Mouse (Mus musculus): ENCODE data around the gene Irx4. TPM values are rescaled to one million over a fixed set of nuclear protein-coding genes. Genes with fewer than 3 reads are reported as not detected.

The Irx4 gene
- polyA plus RNA-seq, 1 experiment from 2014 or later = 0.80 TPM

DNA sequence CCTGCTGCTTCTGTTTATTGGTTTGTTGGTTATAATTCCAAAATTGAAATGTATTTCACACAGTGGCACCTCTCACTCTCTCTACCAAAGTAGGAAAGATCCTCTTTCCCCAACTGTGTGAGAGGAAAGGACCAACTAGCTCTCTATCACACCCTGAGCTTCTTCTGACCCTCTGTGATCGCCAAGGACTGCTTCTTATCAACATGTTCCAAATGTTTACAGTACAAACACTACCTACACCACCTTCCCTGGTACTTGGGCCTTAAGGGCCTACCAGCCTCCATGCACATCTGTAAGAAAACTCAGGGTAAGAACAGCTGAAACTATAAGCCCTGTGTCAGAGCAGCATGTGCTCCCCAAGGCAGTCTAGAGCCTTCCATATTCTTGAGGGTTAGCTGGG lies 17.5 kb downstream of the Irx4 start:
- H3K4me1 ChIP-seq (ENCODE audit: control insufficient read depth, insufficient read depth, low read length) = no peaks in the 10 kb centered on the region
- no peak overlapping the region for H3K9ac ChIP-seq (replicated peaks; ENCODE audit: low read depth, low read length)
- H3K9me3 ChIP-seq (ENCODE audit: control insufficient read depth, low read length) = no peaks in the 10 kb centered on the region
- 86% methylated on average over 1 of the region's 1 CpGs for WGBS
- H3K4me2 ChIP-seq (ENCODE audit: low read depth, low read length) = no peak overlapping the region
- H3K27me3 ChIP-seq (ENCODE audit: control insufficient read depth, insufficient read depth, low read length) = peaks cover 16% of the 10 kb centered on the region
- H3K36me3 ChIP-seq (ENCODE audit: control insufficient read depth, insufficient read depth, low read length) = no peaks in the 10 kb centered on the region
- no peak for ATAC-seq (ENCODE audit: low read depth)
- no peak overlapping the region for H3K4me3 ChIP-seq (ENCODE audit: low read depth, low read length)
- no peak overlapping the region for H3K27ac ChIP-seq (ENCODE audit: low read depth, low read length)

DNA sequence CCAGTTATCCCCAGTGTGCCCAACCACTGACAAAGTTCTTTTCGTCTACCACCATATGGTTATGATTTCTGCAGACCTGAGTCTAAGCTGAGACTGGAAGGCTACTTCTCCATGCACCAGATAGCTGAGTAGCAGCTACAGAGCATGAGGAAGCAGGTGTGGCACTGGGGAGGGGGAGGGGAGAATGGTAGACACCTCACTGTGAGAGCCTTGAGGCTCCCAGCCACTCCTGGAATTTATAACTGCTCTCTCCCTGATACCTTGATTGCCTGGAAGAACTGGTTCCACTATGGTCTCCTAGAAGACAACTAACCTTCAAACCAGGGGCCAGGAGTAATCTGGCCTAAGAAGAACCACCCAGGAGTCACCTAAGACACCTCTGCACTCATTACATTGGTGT lies 18.9 kb downstream of the Irx4 start:
- 88% methylated on average over 1 of the region's 1 CpGs for WGBS
- H3K4me1 ChIP-seq (ENCODE audit: control insufficient read depth, insufficient read depth, low read length) = no peaks in the 10 kb centered on the region
- no peak overlapping the region for H3K4me2 ChIP-seq (ENCODE audit: low read depth, low read length)
- no peaks in the 10 kb centered on the region for H3K9me3 ChIP-seq (ENCODE audit: control insufficient read depth, low read length)
- H3K36me3 ChIP-seq (ENCODE audit: control insufficient read depth, insufficient read depth, low read length) = no peaks in the 10 kb centered on the region
- no peak overlapping the region for H3K27ac ChIP-seq (ENCODE audit: low read depth, low read length)
- H3K4me3 ChIP-seq (ENCODE audit: low read depth, low read length) = no peak overlapping the region
- H3K9ac ChIP-seq (replicated peaks; ENCODE audit: low read depth, low read length) = no peak overlapping the region
- H3K27me3 ChIP-seq (ENCODE audit: control insufficient read depth, insufficient read depth, low read length) = peaks cover 3% of the 10 kb centered on the region
- no peak for ATAC-seq (ENCODE audit: low read depth)

DNA sequence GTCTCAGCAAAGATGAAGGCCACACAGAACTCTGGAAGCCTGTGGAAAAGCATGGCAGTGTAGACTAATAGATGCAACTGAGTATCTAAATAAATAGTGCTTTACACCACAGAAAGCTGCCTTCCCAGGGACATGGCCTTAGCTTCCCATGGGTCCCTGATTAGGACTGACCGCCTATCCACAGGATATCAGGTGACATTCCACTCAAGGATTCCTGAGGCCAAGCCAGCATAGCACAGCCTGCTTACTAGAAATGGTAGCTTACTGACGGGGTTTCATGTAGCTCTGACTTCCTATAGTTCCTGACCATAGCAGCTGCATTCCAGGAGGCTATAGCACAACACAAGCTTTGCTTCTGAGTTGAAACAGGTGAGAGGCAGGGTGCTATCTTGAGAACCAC lies 22.1 kb downstream of the Irx4 start:
- Histone ChIP-seq H3K4me1 (ENCODE audit: control insufficient read depth, insufficient read depth, low read length) (no peaks in the 10 kb centered on the region), H3K4me2 (ENCODE audit: low read depth, low read length) (no peak overlapping the region), H3K27me3 (ENCODE audit: control insufficient read depth, insufficient read depth, low read length) (no peaks in the 10 kb centered on the region), H3K4me3 (ENCODE audit: low read depth, low read length) (no peak overlapping the region), H3K36me3 (ENCODE audit: control insufficient read depth, insufficient read depth, low read length) (no peaks in the 10 kb centered on the region), H3K9ac (replicated peaks; ENCODE audit: low read depth, low read length) (no peak overlapping the region), H3K9me3 (ENCODE audit: control insufficient read depth, low read length) (no peaks in the 10 kb centered on the region), H3K27ac (ENCODE audit: low read depth, low read length) (no peak overlapping the region)
- no peak for ATAC-seq (ENCODE audit: low read depth)
- 79% methylated on average over 2 of the region's 2 CpGs for WGBS

DNA sequence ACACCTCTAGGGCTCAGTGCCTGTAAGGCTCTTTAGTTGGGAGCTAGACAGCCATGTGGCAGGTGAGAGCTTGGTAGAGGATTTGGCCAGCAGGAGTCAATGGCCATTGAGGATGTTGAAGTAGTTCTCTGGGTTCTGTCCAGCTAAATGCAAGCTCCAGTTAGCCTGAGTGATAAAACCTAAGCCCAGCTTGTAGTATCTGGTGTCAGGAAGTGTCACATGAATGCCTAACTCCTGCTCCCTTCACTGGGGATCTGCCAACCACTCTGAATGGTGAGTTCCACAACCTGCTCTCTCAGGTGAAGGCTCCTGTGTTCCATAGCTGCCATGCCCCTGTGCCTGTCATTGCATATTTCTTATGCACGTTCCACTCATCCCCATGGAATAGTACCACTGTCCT lies 23.3 kb downstream of the Irx4 start:
- H3K4me3 ChIP-seq (ENCODE audit: low read depth, low read length) = no peak overlapping the region
- no peak for ATAC-seq (ENCODE audit: low read depth)
- H3K27ac ChIP-seq (ENCODE audit: low read depth, low read length) = no peak overlapping the region
- no peaks in the 10 kb centered on the region for H3K36me3 ChIP-seq (ENCODE audit: control insufficient read depth, insufficient read depth, low read length)
- no peaks in the 10 kb centered on the region for H3K9me3 ChIP-seq (ENCODE audit: control insufficient read depth, low read length)
- no peaks in the 10 kb centered on the region for H3K27me3 ChIP-seq (ENCODE audit: control insufficient read depth, insufficient read depth, low read length)
- H3K4me1 ChIP-seq (ENCODE audit: control insufficient read depth, insufficient read depth, low read length) = no peaks in the 10 kb centered on the region
- H3K9ac ChIP-seq (replicated peaks; ENCODE audit: low read depth, low read length) = no peak overlapping the region
- WGBS = 97% methylated on average over 1 of the region's 1 CpGs
- H3K4me2 ChIP-seq (ENCODE audit: low read depth, low read length) = no peak overlapping the region

DNA sequence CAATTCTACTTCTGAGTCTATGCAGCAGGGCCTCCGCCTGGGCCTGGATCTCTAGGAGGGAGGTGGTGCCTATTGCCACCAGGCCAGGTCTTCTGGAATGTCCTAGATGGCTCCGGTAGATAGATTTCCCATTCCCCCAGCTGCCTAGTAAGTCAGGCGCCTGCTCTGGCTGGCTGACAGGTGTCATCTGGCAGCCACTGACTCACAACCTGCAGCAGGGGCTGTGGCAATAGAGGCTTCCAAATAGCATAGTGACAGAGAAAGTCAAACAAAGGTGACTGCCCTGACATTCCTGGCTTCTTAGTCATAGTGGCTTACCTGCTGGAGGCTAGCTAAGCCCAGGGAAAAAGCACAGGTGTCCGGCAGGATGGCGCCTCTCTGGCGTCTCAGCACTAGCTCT lies 29.9 kb downstream of the Irx4 start:
- no peaks in the 10 kb centered on the region for H3K27me3 ChIP-seq (ENCODE audit: control insufficient read depth, insufficient read depth, low read length)
- no peaks in the 10 kb centered on the region for H3K4me1 ChIP-seq (ENCODE audit: control insufficient read depth, insufficient read depth, low read length)
- ATAC-seq (ENCODE audit: low read depth) = no peak
- 94% methylated on average over 6 of the region's 6 CpGs for WGBS
- no peak overlapping the region for H3K9ac ChIP-seq (replicated peaks; ENCODE audit: low read depth, low read length)
- H3K27ac ChIP-seq (ENCODE audit: low read depth, low read length) = no peak overlapping the region
- no peak overlapping the region for H3K4me3 ChIP-seq (ENCODE audit: low read depth, low read length)
- H3K4me2 ChIP-seq (ENCODE audit: low read depth, low read length) = no peak overlapping the region
- H3K36me3 ChIP-seq (ENCODE audit: control insufficient read depth, insufficient read depth, low read length) = no peaks in the 10 kb centered on the region
- no peaks in the 10 kb centered on the region for H3K9me3 ChIP-seq (ENCODE audit: control insufficient read depth, low read length)

DNA sequence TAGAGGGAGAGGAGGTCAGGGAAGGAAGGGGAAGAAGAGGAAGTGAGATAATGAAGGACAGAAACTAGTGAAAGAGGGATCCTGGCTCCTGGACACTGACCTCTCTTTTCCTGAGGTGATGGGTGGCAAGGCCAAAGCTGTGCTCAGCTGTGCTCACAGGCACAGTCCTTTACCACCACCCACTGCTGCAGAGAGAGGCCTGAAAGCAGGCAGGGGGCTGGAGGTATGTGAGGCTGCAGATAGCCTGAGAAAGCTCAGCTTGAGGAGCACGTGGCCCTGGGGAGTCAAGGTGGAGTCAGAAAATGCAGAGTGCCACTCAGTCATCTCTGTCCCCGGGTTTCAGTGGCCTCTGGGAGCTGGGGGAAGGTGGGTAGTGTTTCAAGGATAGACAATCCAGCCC lies 30.8 kb downstream of the Irx4 start:
- no peak overlapping the region for H3K27ac ChIP-seq (ENCODE audit: low read depth, low read length)
- H3K27me3 ChIP-seq (ENCODE audit: control insufficient read depth, insufficient read depth, low read length) = no peaks in the 10 kb centered on the region
- no peak overlapping the region for H3K4me2 ChIP-seq (ENCODE audit: low read depth, low read length)
- no peaks in the 10 kb centered on the region for H3K4me1 ChIP-seq (ENCODE audit: control insufficient read depth, insufficient read depth, low read length)
- WGBS = 37% methylated on average over 2 of the region's 2 CpGs
- H3K4me3 ChIP-seq (ENCODE audit: low read depth, low read length) = no peak overlapping the region
- H3K36me3 ChIP-seq (ENCODE audit: control insufficient read depth, insufficient read depth, low read length) = no peaks in the 10 kb centered on the region
- no peak for ATAC-seq (ENCODE audit: low read depth)
- no peak overlapping the region for H3K9ac ChIP-seq (replicated peaks; ENCODE audit: low read depth, low read length)
- H3K9me3 ChIP-seq (ENCODE audit: control insufficient read depth, low read length) = no peaks in the 10 kb centered on the region

DNA sequence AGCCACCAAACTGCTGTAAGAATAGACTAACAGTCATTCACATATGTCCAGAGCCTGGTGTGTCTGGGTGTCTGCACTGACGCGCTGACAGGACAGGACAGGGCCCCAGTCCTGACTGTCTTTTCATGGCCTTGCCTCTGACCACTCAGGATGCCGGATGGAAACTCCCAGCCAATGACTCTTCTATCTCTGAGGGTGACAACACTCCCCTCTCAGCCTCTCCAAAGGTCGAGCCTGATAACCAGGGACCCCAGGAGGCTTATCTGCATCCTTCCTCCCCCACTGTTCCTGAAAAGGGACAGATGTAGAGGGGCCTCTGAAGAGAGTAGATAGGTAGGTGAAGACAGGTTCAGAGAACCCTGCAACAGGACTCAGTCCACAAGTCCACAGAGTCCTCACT lies 38.4 kb downstream of the Irx4 start:
- 79% methylated on average over 4 of the region's 4 CpGs for WGBS
- no peaks in the 10 kb centered on the region for H3K4me1 ChIP-seq (ENCODE audit: control insufficient read depth, insufficient read depth, low read length)
- H3K9ac ChIP-seq (replicated peaks; ENCODE audit: low read depth, low read length) = no peak overlapping the region
- H3K4me3 ChIP-seq (ENCODE audit: low read depth, low read length) = no peak overlapping the region
- ATAC-seq (ENCODE audit: low read depth) = no peak
- no peak overlapping the region for H3K27ac ChIP-seq (ENCODE audit: low read depth, low read length)
- H3K9me3 ChIP-seq (ENCODE audit: control insufficient read depth, low read length) = no peaks in the 10 kb centered on the region
- H3K36me3 ChIP-seq (ENCODE audit: control insufficient read depth, insufficient read depth, low read length) = no peaks in the 10 kb centered on the region
- H3K27me3 ChIP-seq (ENCODE audit: control insufficient read depth, insufficient read depth, low read length) = no peaks in the 10 kb centered on the region
- H3K4me2 ChIP-seq (ENCODE audit: low read depth, low read length) = no peak overlapping the region

DNA sequence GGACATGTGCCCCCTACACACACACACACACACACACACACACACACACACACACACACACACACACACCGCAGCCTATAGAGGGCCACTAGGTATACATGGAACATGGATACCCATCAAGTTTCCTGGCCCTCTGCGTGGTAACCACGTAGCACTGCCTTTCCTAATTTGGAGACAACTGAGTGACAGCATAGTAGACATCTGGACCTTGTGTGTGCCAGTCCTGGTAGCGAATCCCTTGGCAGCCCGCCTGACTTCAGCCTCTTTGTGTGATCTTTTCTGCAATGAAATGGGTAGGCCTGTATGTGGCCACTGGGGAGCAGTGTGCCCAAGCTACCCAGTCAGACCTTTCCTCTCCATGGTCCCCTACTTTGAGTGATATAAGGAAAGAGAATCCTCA lies 39.0 kb downstream of the Irx4 start:
- WGBS = 92% methylated on average over 5 of the region's 5 CpGs
- H3K4me3 ChIP-seq (ENCODE audit: low read depth, low read length) = no peak overlapping the region
- no peaks in the 10 kb centered on the region for H3K4me1 ChIP-seq (ENCODE audit: control insufficient read depth, insufficient read depth, low read length)
- H3K4me2 ChIP-seq (ENCODE audit: low read depth, low read length) = no peak overlapping the region
- H3K36me3 ChIP-seq (ENCODE audit: control insufficient read depth, insufficient read depth, low read length) = no peaks in the 10 kb centered on the region
- ATAC-seq (ENCODE audit: low read depth) = no peak
- no peak overlapping the region for H3K9ac ChIP-seq (replicated peaks; ENCODE audit: low read depth, low read length)
- no peak overlapping the region for H3K27ac ChIP-seq (ENCODE audit: low read depth, low read length)
- no peaks in the 10 kb centered on the region for H3K9me3 ChIP-seq (ENCODE audit: control insufficient read depth, low read length)
- no peaks in the 10 kb centered on the region for H3K27me3 ChIP-seq (ENCODE audit: control insufficient read depth, insufficient read depth, low read length)

DNA sequence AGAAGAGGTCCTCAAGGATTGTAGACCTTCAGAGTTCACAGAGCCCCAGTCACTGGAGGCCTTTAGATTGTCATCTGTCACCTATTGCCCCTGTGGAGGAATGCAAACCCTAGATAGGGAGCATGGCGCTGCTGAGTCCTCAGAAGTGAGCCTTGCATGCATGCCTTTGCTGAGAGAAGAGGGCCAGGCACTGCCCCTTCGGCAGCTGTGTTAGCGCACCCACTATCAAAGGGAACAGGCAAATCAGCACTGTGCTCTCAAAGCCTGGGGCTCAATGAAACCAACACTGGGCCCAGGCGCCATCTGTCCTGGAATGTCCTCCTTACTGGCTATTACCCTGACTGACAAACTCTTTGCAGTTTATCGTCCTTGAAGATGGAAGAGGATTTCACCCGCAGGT lies 44.5 kb downstream of the Irx4 start:
- no peak overlapping the region for H3K4me3 ChIP-seq (ENCODE audit: low read depth, low read length)
- no peaks in the 10 kb centered on the region for H3K4me1 ChIP-seq (ENCODE audit: control insufficient read depth, insufficient read depth, low read length)
- H3K27ac ChIP-seq (ENCODE audit: low read depth, low read length) = no peak overlapping the region
- H3K27me3 ChIP-seq (ENCODE audit: control insufficient read depth, insufficient read depth, low read length) = no peaks in the 10 kb centered on the region
- H3K9me3 ChIP-seq (ENCODE audit: control insufficient read depth, low read length) = no peaks in the 10 kb centered on the region
- no peaks in the 10 kb centered on the region for H3K36me3 ChIP-seq (ENCODE audit: control insufficient read depth, insufficient read depth, low read length)
- ATAC-seq (ENCODE audit: low read depth) = no peak
- no peak overlapping the region for H3K4me2 ChIP-seq (ENCODE audit: low read depth, low read length)
- WGBS = 49% methylated on average over 6 of the region's 6 CpGs
- no peak overlapping the region for H3K9ac ChIP-seq (replicated peaks; ENCODE audit: low read depth, low read length)
